Mouse (Mus musculus) 3134 (cell line): Measurements from ENCODE around the gene Grin2b.

Experiments
- DNase-seq: peaks from one replicate; pipeline ENCODE4 v3.0.0-alpha.2; 2011; ENCODE audit warnings: low spot score; ENCODE audit not compliant: insufficient read length; ENCODE audit errors: extremely low read depth

The Grin2b gene

GRCm38 (mm10) chr6:135907540-135908320 is 265.6 kb downstream of the Grin2b start:
- DNase-seq: peak; percentile 20

DNA sequence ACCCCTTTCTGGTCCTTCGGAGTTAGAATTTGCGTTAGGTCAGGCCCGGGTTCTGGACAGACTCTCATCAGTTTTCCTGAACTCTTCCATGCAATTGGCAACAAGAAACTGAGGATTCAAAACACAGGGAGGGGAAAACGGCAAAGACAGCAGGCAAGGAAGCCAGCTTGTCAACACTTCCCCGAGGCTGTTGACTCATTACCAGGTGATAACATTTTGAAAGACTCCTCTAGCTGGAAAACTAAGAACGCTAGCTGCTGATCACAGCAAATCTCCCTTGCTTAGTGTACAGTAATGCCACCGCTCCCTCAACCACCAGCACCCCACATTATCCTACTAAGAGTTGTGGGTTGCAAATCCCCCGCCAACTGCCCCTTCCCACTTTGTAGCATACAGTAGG is 266.2 kb downstream of the Grin2b start:
- DNase-seq: no peak

GRCm38 (mm10) chr6:135904391-135904790 is 268.9 kb downstream of the Grin2b start:
- DNase-seq: no peak

- no peak for DNase-seq
Measured at GRCm38 (mm10) chr6:135900410-135900809, 272.9 kb downstream of the Grin2b start.

DNA sequence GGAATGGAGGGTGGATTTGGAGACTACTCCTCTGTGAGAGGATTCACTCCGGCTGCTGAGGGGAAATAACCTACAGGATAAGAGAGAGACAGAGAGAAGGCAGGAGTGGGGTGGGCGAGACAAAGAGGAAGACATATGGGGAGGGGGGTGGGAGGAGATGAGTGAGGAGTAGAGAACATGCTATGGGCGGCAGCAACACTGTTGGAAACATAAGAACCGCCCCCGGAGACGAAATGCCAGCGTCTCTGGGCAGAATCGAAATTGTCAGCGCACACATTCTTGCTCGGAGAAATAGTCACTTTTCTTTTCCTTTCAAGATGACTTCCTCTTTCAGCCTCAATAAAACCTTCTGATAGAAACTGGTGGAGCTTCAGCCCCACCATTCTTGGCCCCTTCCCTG is 274.1 kb downstream of the Grin2b start:
- no peak for DNase-seq

- DNase-seq: no peak
Measured at GRCm38 (mm10) chr6:135894793-135895228, 278.5 kb downstream of the Grin2b start.

DNA sequence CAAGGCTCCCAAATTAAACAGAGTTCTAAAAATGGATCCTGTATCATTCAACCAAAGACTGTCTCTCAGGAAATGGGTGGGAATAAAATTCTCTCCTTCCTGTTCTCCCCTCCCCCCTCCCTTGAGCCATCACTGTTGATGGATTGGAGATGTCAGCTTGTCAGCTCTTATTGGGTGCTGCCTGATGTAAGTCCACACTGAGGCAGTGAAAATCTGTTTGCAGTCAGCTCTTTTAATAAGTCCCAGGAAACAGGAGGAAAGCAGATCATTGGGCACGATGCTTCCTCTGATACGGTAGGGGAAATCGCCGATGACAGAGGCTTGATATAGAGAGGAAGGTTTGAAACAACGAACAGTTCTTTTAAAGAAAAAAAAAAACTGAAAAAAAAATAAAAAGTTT is 290.7 kb downstream of the Grin2b start:
- no peak for DNase-seq

GRCm38 (mm10) chr6:135876163-135876726 is 297.1 kb downstream of the Grin2b start:
- DNase-seq: no peak

DNA sequence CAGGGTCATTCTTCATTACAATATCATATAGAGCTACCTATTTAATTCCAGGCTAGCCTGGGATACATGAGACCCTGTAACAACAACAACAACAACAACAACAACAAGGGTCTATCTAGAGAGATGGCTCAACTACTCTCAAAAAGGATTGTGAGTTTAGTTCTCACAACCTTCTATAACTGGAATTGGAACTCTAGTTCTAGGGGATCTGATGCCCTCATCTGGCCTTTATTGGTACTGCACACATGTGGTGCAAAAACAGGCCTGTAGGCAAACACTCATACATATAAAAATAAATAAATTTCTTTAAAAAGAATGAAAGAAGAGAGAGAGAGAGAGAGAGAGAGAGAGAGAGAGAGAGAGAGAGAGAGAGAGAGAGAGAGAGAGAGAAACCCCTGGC is 298.7 kb downstream of the Grin2b start:
- no peak for DNase-seq

DNA sequence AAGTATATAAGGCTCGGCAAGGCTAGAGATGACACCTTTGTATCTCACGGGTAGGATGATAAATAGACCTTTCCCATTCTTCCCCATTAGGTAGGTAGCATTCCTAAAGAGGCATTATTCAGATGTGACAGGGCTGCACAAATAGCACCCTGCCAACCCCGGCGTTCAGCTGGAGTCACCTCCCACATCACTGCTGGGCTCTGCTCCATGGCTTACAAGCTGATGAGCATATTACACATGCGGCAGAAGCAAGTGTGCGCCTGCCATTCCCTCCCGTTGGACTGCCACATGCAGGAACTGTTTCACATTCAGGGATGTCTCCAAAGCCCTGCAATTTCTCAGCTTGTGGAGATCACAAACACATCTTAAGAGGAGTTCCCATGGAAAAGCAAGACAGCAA is 307.5 kb downstream of the Grin2b start:
- no peak for DNase-seq

GRCm38 (mm10) chr6:135863965-135864364 is 309.3 kb downstream of the Grin2b start:
- DNase-seq: no peak

GRCm38 (mm10) chr6:135859502-135859901 is 313.8 kb downstream of the Grin2b start:
- no peak for DNase-seq

DNA sequence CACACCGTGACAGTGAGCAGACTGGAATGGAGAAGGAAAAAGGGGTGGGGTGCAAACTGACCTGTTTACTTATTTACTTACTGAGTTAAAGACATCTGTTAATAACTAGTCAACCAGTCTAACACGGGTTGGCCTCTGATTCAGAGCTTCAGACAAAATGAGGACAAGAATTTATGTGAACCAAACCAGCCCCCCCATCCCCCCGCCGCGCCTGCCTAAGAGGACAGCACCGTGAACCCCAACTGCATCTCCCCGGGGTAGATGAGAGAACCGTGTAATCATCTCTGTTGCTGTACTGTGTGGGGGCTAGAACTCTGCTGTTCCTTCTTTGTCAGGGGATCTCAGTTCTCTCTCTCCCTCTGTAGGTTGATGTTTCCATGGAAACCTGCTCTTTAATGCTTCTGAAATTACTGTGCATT is 319.1 kb downstream of the Grin2b start:
- DNase-seq: no peak

- DNase-seq: no peak
Measured at GRCm38 (mm10) chr6:135843755-135844154, 329.6 kb downstream of the Grin2b start.

GRCm38 (mm10) chr6:135836353-135836752 is 337.0 kb downstream of the Grin2b start:
- DNase-seq: no peak

DNA sequence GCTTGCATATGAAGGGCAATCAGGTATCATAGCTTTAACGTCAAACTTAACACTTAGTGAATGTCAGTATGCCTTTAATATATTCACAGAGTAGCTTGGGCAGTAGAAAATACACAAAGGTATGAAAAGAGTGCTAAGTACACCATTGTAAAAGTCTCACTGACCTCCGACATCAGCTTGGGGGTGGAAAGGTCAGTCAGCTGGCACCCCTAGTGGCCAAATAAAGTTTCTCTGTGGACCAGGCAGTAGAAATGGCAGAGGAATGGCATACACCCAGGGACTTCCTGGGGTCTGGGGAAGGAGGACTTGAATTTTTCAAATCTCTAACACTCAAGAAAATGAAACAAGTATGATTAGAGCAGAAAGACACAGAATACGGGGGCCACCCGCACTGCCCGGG is 339.8 kb downstream of the Grin2b start:
- no peak for DNase-seq

DNA sequence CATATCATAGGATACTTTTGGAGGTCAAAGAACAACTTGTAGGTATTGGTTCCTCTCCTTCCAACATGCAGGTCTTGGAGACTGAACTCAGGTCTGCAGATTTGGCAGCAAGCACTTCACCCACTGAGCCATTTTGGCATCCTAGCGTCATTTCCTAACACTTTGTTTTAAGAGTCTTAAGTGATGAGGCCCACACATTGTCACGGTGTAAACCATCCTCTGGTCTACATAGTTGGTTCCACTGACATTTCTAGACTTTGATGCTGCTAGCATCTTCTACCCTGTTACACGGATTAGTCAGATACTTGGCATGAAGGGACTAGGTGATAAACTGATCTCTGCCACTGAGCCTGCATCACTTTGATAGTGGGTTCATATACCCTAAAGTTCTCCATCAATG is 341.3 kb downstream of the Grin2b start:
- no peak for DNase-seq

DNA sequence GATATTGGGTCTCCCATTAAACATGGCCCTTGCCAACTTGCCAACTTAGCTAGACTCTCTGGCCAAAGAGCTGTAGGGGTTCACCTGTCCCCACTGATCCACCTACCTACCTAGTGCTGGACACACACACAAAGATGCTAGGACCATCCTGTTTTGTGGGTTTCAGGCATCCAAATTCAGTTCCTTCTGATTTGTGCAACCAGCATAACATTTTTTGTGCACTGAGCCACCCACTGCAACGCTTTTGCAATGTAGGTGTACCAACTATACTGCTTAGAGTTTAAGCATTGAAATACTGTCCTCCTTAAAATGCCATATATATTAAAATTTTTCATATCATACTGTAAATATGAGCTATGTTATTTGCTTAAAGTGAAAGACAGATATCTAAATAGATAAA is 342.3 kb downstream of the Grin2b start:
- no peak for DNase-seq

DNA sequence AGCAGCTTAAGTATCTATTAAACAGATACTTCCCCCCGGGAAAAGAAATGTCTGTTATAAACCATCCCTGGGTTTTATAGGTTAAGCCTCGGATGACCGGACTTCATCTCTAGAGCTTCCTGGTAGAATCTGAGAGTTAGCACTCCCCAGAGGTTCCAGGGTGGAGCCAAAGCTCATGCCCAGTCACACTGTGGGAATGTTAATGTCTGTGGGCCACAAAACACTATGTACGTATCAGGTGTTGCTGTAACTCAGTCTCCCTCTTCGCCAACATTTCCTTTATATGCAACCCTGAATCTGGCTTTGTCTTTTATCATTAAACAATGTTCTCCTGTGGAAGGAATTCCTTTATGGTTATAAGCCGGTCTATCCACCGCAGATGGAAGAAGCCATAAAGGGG is 343.9 kb downstream of the Grin2b start:
- DNase-seq: no peak

DNA sequence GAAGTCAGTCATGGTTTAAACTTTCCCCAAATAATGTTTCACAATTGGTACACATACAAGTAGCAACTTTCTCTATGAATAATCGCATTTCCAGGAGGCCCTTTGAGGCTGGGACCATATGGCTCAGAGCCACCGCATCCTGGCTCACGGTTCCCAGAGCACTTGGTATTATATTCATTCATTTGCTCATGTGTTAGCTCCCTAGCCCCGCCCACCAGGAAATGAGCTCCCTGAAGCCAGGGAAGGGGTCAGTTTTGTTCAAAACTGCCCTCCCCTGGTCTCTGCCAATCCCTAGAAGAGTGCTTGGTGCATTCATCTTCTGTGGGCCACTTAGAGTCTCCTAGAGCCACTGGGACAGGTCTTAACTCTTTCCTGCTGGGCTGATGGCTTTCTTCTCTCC is 344.3 kb downstream of the Grin2b start:
- DNase-seq: no peak

- peak; percentile 18 for DNase-seq
Measured at GRCm38 (mm10) chr6:135827942-135828341, 345.4 kb downstream of the Grin2b start.

GRCm38 (mm10) chr6:135827317-135827716 is 346.0 kb downstream of the Grin2b start:
- DNase-seq: no peak
